In the genomic region with DNA sequence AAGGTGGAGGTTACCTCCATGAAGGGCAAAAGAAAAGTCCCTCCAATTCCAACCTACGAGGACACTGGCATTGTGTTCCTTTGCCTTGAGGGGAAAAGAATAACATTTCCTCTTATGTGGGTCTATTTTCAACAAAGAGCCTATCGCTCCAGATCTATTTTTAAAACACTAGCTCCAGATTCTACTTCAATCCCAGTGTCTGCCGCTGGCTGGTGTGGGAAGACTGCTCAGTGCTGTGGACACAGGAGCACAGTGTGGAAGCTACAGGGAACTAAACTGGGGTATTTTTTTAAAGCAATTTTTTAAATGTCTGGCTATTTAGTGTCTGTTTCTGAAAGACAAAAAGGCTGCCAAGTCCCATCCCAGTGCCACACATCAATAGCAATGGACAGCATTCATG, we compare ENCODE assay signal across 18 mouse cellular contexts. TPM values are rescaled to one million over a fixed set of nuclear protein-coding genes. Genes with fewer than 3 reads are reported as not detected.
DNase-seq lines count a peak whose midpoint lies in the region; ATAC-seq lines count a peak whose summit lies in the region.
"Had no signal": no experiment of that assay in that cellular context is flagged by ENCODE, and none has a peak within 500 bp of the region (broad histone marks: within the 10 kb centered on the region; RNA-seq: fewer than 3 reads in every experiment).

No protein-coding gene starts in this region.

- H3K9ac ChIP-seq in intestine, embryonic 14.5 days (ENCODE audit: low read length) = no peak overlapping the region
- no peak overlapping the region for H3K9ac ChIP-seq in stomach, embryonic 14.5 days (replicated peaks; ENCODE audit: low read depth, low read length)
- H3K9ac ChIP-seq: embryonic facial prominence, embryonic 13.5 days; forebrain, embryonic 12.5 days; liver, embryonic 12.5 days had no signal

- intact Hi-C loops in heart, postnatal 25 days (cut with DNase I) = no loop called here
- intact Hi-C loops in left cerebral cortex, postnatal 14 days (cut with DNase I) = no loop called here

- H3K4me2 ChIP-seq in intestine, embryonic 14.5 days (ENCODE audit: low read length) = 0 out of 2 replicates have a peak overlapping the region, but pooled peaks have one; percentile 11
- no peak overlapping the region for H3K4me2 ChIP-seq in stomach, embryonic 14.5 days (replicated peaks; ENCODE audit: low read depth, low read length)
- H3K4me2 ChIP-seq: embryonic facial prominence, embryonic 13.5 days; forebrain, embryonic 12.5 days; liver, embryonic 12.5 days had no signal

- no peak for DNase-seq in heart, embryonic 10.5 days (ENCODE audit: low spot score)
- DNase-seq in heart, postnatal 25 days (ENCODE audit: low spot score) = no peak
- peak; percentile 49 to 64 for DNase-seq in left cerebral cortex, postnatal 14 days (ENCODE audit: low spot score in 2 of 2)
- no peak for DNase-seq in left cerebral cortex, adult 11 months (ENCODE audit: low spot score)
- DNase-seq in intestine, embryonic 14.5 days (ENCODE audit: low spot score) = no peak
- DNase-seq in spleen, postnatal 10 days (ENCODE audit: low spot score in 2 of 2) = no peak
- DNase-seq in urinary bladder, adult 18-20 months (ENCODE audit: low spot score in 2 of 2) = no peak
- DNase-seq: adrenal gland, postnatal 25 days; B cell, adult 2 months; cerebellum, postnatal 36 days; gastrocnemius, postnatal 25 days; kidney, postnatal 25 days; thymus, adult 18-20 months had no signal

- no peak for ATAC-seq in intestine, embryonic 14.5 days (replicated peaks; ENCODE audit: low FRiP score, low TSS enrichment, low read depth)
- no peak for ATAC-seq in stomach, embryonic 14.5 days (ENCODE audit: insufficient number of reproducible peaks, insufficient read depth, low FRiP score, low read depth)
- ATAC-seq: liver, embryonic 12.5 days had no signal

- 0 out of 2 replicates have a peak overlapping the region, but pooled peaks have one; percentile 4 for H3K4me3 ChIP-seq in heart, embryonic 10.5 days
- no peak overlapping the region for H3K4me3 ChIP-seq in intestine, embryonic 14.5 days (ENCODE audit: low read depth, low read length)
- no peak overlapping the region for H3K4me3 ChIP-seq in stomach, embryonic 14.5 days (ENCODE audit: low read depth, low read length)
- H3K4me3 ChIP-seq: embryonic facial prominence, embryonic 13.5 days; forebrain, embryonic 12.5 days; liver, embryonic 12.5 days had no signal

- H3K27ac ChIP-seq in heart, embryonic 10.5 days = peak overlapping the region; percentile 82
- peak overlapping the region; percentile 84 for H3K27ac ChIP-seq in intestine, embryonic 14.5 days (ENCODE audit: low read depth)
- peak overlapping the region; percentile 69; the same call in 1 of the 2 replicates for H3K27ac ChIP-seq in stomach, embryonic 14.5 days (ENCODE audit: low read length)
- H3K27ac ChIP-seq: embryonic facial prominence, embryonic 13.5 days; forebrain, embryonic 12.5 days; liver, embryonic 12.5 days; macrophage had no signal

- H3K36me3 ChIP-seq in heart, embryonic 10.5 days = peaks cover 3% of the 10 kb centered on the region; the same call in 1 of the 2 replicates
- no peaks in the 10 kb centered on the region for H3K36me3 ChIP-seq in intestine, embryonic 14.5 days (ENCODE audit: control insufficient read depth, insufficient read depth, low read length)
- no peaks in the 10 kb centered on the region for H3K36me3 ChIP-seq in stomach, embryonic 14.5 days (ENCODE audit: control insufficient read depth, insufficient read depth, low read length)
- H3K36me3 ChIP-seq: embryonic facial prominence, embryonic 13.5 days; liver, embryonic 12.5 days had no signal

- no peaks in the 10 kb centered on the region for H3K27me3 ChIP-seq in heart, embryonic 10.5 days (ENCODE audit: insufficient read depth, poor library complexity, severe bottlenecking)
- H3K27me3 ChIP-seq in intestine, embryonic 14.5 days (replicated peaks; ENCODE audit: control insufficient read depth, insufficient read depth, low read length) = no peaks in the 10 kb centered on the region
- no peaks in the 10 kb centered on the region for H3K27me3 ChIP-seq in stomach, embryonic 14.5 days (ENCODE audit: control insufficient read depth, insufficient read depth, low read length)
- H3K27me3 ChIP-seq: embryonic facial prominence, embryonic 13.5 days; forebrain, embryonic 12.5 days; liver, embryonic 12.5 days had no signal

- WGBS in heart, embryonic 10.5 days = 19% methylated on average over 3 of the region's 3 CpGs
- 34% methylated on average over 3 of the region's 3 CpGs for WGBS in intestine, embryonic 14.5 days
- 55% methylated on average over 3 of the region's 3 CpGs for WGBS in stomach, embryonic 14.5 days

- H3K4me1 ChIP-seq in heart, embryonic 10.5 days = peaks cover 64% of the 10 kb centered on the region
- H3K4me1 ChIP-seq in intestine, embryonic 14.5 days (replicated peaks; ENCODE audit: control insufficient read depth, insufficient read depth, low read length) = peaks cover 22% of the 10 kb centered on the region; the same call in 1 of the 2 replicates
- H3K4me1 ChIP-seq in stomach, embryonic 14.5 days (ENCODE audit: control insufficient read depth, insufficient read depth, low read length) = peaks cover 12% of the 10 kb centered on the region; the same call in 1 of the 2 replicates
- H3K4me1 ChIP-seq: liver, embryonic 12.5 days had no signal

- H3K9me3 ChIP-seq in heart, embryonic 10.5 days = no peaks in the 10 kb centered on the region
- H3K9me3 ChIP-seq in intestine, embryonic 14.5 days (ENCODE audit: control insufficient read depth, low read length) = no peaks in the 10 kb centered on the region
- no peaks in the 10 kb centered on the region for H3K9me3 ChIP-seq in stomach, embryonic 14.5 days (ENCODE audit: control insufficient read depth, low read depth, low read length)
- H3K9me3 ChIP-seq: embryonic facial prominence, embryonic 13.5 days; forebrain, embryonic 12.5 days; liver, embryonic 12.5 days had no signal

RNA-seq across cellular contexts. Expression of a gene that starts 49.9 kb away (rescaled TPM):
- polyA plus RNA-seq in heart, embryonic 10.5 days (2016; fragmentation: Nextera tagmentation; extraction: Ambion mirVana) = 40.4 and 49.8 TPM in 2 replicates
- 10 to 100 TPM; 47.9 to 78.9 TPM for total RNA-seq in heart, postnatal 25 days (2021)
- total RNA-seq in left cerebral cortex, postnatal 14 days (2021) = 1 to 10 TPM; 3.1 to 3.6 TPM
- 38.7 and 41.0 TPM in 2 replicates for polyA plus RNA-seq in intestine, embryonic 14.5 days (2014; fragmentation: Nextera tagmentation; extraction: Ambion mirVana)
- 39.7 and 45.2 TPM in 2 replicates for polyA plus RNA-seq in stomach, embryonic 14.5 days (2014; fragmentation: Nextera tagmentation; extraction: Ambion mirVana)

Comparison
In these comparisons a context has a peak if more than half of its experiments do, and no peak if none do; other contexts are left out.
1. DNase-seq: peak in left cerebral cortex, postnatal 14 days (2 of 2); none in heart, embryonic 10.5 days (single experiment), heart, postnatal 25 days (single experiment), left cerebral cortex, adult 11 months (single experiment), intestine, embryonic 14.5 days (single experiment), spleen, postnatal 10 days (0 of 2) and urinary bladder, adult 18-20 months (0 of 2).
2. Peak in every context shown above with its lines, with median percentiles within 50 percentile points of each other: H3K27ac ChIP-seq.